Mouse (Mus musculus): ENCODE results near the gene Trmt5.

DNA sequence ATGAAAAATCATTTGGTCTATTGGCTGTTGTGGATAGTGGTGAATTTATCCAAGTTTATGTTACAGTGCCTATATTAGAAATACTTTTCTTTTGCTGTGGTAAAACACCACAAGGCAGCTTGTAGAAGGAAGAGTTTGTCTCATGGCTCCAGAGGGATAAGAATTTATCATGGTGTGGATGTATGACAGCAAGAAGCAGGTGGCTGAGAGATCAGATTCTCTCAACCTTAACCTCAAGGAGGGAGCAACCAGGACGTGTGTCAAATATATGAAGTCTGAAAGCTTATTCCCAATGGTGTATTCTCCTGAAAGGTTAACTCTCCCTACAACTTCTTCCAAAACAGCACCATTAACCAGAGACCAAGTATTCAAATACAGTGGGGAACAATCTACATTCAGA, 19.9 kb downstream of the Trmt5 start:
- no peak for TF ChIP-seq CTCF (IDR thresholded peaks at IDR 0.05; ENCODE audit: low read depth)
- TF ChIP-seq EP300 (IDR thresholded peaks at IDR 0.05; ENCODE audit: low read depth) = no peak

Data from liver, embryonic 14.5 days (tissue).